Mouse (Mus musculus): ENCODE results near the gene Bcl2l1. TPM values are rescaled to one million over a fixed set of nuclear protein-coding genes. Genes with fewer than 3 reads are reported as not detected.

Bcl2l1 gene
- polyA plus RNA-seq, 1 experiment from 2014 or later = 103 TPM

DNA sequence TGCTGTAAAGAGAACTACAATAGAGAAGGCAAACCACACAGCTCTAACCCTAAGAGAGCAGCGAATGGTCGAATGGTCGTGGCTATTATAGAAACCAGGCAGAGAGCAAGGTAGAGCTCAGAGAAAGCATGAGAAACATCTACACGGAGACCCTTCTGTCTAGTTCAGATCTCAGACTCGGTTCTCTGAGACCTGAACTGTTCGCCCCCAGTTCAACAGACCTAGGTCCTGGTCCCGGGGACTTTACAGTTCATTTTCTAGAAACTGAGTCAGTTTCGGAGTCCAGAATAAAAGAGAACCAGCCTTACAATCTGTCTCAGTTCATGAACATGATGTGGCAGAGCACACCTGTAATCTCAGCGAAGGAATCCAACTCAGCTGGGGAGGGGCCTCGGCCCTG, 97.0 kb downstream of the Bcl2l1 start:
- Histone ChIP-seq H3K27ac (peak overlapping the region; percentile 96), H3K4me3 (peak overlapping the region; percentile 91), H3K27me3 (ENCODE audit: low read depth, poor library complexity, severe bottlenecking) (no peaks in the 10 kb centered on the region), H3K4me1 (peaks cover 84% of the 10 kb centered on the region), H3K36me3 (peaks cover 7% of the 10 kb centered on the region; the same call in 1 of the 2 replicates), H3K9me3 (replicated peaks) (no peaks in the 10 kb centered on the region)
- WGBS = 12% methylated on average over 10 of the region's 10 CpGs
- DNase-seq (ENCODE audit: low spot score) = peak; percentile 50

DNA sequence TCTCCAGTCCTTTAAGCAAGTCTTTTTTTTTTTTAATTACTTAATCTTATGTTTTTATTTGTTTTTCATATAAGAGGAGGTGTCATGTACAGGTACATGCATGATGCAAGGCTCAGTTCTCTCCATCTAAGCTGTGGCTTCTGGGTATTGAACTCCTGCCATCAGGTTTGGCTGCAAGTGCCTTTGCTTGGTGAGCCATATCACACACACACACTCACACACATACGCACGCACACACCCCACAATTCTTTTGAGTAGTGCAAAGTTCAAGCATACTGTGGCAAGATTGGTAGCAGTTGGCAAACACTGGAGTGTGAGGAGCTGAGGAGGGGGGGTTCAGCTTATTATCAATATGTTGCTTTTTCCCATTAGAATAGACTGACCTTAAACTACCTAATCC, 98.3 kb downstream of the Bcl2l1 start:
- H3K9me3 ChIP-seq (replicated peaks) = no peaks in the 10 kb centered on the region
- 95% methylated on average over 2 of the region's 2 CpGs for WGBS
- H3K27ac ChIP-seq = peak overlapping the region; percentile 38

More for the DNA sequence above, 98.3 kb downstream of the Bcl2l1 start:
- Histone ChIP-seq H3K36me3 (peaks cover 7% of the 10 kb centered on the region; the same call in 1 of the 2 replicates), H3K4me3 (no peak overlapping the region), H3K27me3 (ENCODE audit: low read depth, poor library complexity, severe bottlenecking) (no peaks in the 10 kb centered on the region), H3K4me1 (peaks cover 84% of the 10 kb centered on the region)
- DNase-seq (ENCODE audit: low spot score) = no peak

Small RNAs within 50 kb of the gene (microRNA-seq; reads per million reads assigned to microRNA genes)
- gene Gm23802 = not detected
- gene Mir5622 = 2.3 reads per million

Other genes starting within 250 kb of the Bcl2l1 start
- gene Defb45, start 232.3 kb downstream of the Bcl2l1 start, polyA plus RNA-seq (2016; fragmentation: Nextera tagmentation; extraction: Ambion mirVana) = not detected in 2 replicates
- gene Defb36, start 227.4 kb downstream of the Bcl2l1 start, polyA plus RNA-seq (2016; fragmentation: Nextera tagmentation; extraction: Ambion mirVana) = not detected in 2 replicates
- gene Defb25, start 208.7 kb downstream of the Bcl2l1 start, polyA plus RNA-seq (2016; fragmentation: Nextera tagmentation; extraction: Ambion mirVana) = not detected in 2 replicates
- gene Rem1, start 204.8 kb downstream of the Bcl2l1 start, polyA plus RNA-seq (2016; fragmentation: Nextera tagmentation; extraction: Ambion mirVana) = 0.41 and 0.46 TPM in 2 replicates
- gene H13, start 162.3 kb downstream of the Bcl2l1 start, polyA plus RNA-seq (2016; fragmentation: Nextera tagmentation; extraction: Ambion mirVana) = 104 and 118 TPM in 2 replicates
- 38.0 and 43.9 TPM in 2 replicates for gene Mcts2, start 144.7 kb downstream of the Bcl2l1 start, polyA plus RNA-seq (2016; fragmentation: Nextera tagmentation; extraction: Ambion mirVana)
- 132 and 178 TPM in 2 replicates for gene Id1, start 95.5 kb downstream of the Bcl2l1 start, polyA plus RNA-seq (2016; fragmentation: Nextera tagmentation; extraction: Ambion mirVana)
- 11.2 and 18.4 TPM in 2 replicates for gene Cox4i2, start 77.6 kb downstream of the Bcl2l1 start, polyA plus RNA-seq (2016; fragmentation: Nextera tagmentation; extraction: Ambion mirVana)
- gene Tpx2, start 16.2 kb upstream of the Bcl2l1 start, polyA plus RNA-seq (2016; fragmentation: Nextera tagmentation; extraction: Ambion mirVana) = 141 and 147 TPM in 2 replicates
- gene Mylk2, start 79.6 kb upstream of the Bcl2l1 start, polyA plus RNA-seq (2016; fragmentation: Nextera tagmentation; extraction: Ambion mirVana) = not detected in 2 replicates
- 0.26 and 0.64 TPM in 2 replicates for gene Foxs1, start 101.5 kb upstream of the Bcl2l1 start, polyA plus RNA-seq (2016; fragmentation: Nextera tagmentation; extraction: Ambion mirVana)
- gene Dusp15, start 120.0 kb upstream of the Bcl2l1 start, polyA plus RNA-seq (2016; fragmentation: Nextera tagmentation; extraction: Ambion mirVana) = 0.58 and 0.68 TPM in 2 replicates
- gene Ttll9, start 130.8 kb upstream of the Bcl2l1 start, polyA plus RNA-seq (2016; fragmentation: Nextera tagmentation; extraction: Ambion mirVana) = 0.53 and 1.7 TPM in 2 replicates
- 82.6 and 92.5 TPM in 2 replicates for gene Pdrg1, start 183.7 kb upstream of the Bcl2l1 start, polyA plus RNA-seq (2016; fragmentation: Nextera tagmentation; extraction: Ambion mirVana)
- not detected in 2 replicates for gene Xkr7, start 200.1 kb upstream of the Bcl2l1 start, polyA plus RNA-seq (2016; fragmentation: Nextera tagmentation; extraction: Ambion mirVana)
- gene Ccm2l, start 234.2 kb upstream of the Bcl2l1 start, polyA plus RNA-seq (2016; fragmentation: Nextera tagmentation; extraction: Ambion mirVana) = 1.5 and 1.7 TPM in 2 replicates